Mouse (Mus musculus) liver, postnatal 0 days (tissue): Measurements from ENCODE around the gene Tnmd. TPM values are rescaled to one million over a fixed set of nuclear protein-coding genes. Genes with fewer than 3 reads are reported as not detected.

Source experiments
- ATAC-seq: fragments of 200-750 bp; cut with Nextera tagmentation; 2 replicates; pipeline ENCODE4 v1.8.0; 2017; ENCODE audit warnings: mild to moderate bottlenecking, moderate library complexity
- DNase-seq: peaks from one replicate; pipeline ENCODE4 v3.0.0-alpha.2; 2016
- H3K27ac ChIP-seq: fragments of 300-500 bp; sonication (generic); 2 replicates; pipeline ENCODE4 v1.5.1; 2014; ENCODE audit warnings: antibody characterized with exemption, moderate library complexity, mild to moderate bottlenecking, low read depth
- H3K27me3 ChIP-seq: fragments of 300-500 bp; sonication (generic); 2 replicates; pipeline ENCODE4 v1.6.1; 2014; ENCODE audit warnings: low read length, control low read depth, mixed read lengths; ENCODE audit not compliant: insufficient read depth
- H3K36me3 ChIP-seq: fragments of 300-500 bp; sonication (generic); replicated peaks from 2 replicates; pipeline ENCODE4 v1.6.1; 2014; ENCODE audit warnings: mild to moderate bottlenecking, control low read depth, low read length, moderate library complexity, mixed read lengths; ENCODE audit not compliant: insufficient read depth
- H3K4me1 ChIP-seq: fragments of 300-500 bp; sonication (generic); 2 replicates; pipeline ENCODE4 v1.6.1; 2014; ENCODE audit warnings: antibody characterized with exemption, mild to moderate bottlenecking, control low read depth; ENCODE audit not compliant: insufficient read depth
- H3K4me2 ChIP-seq: fragments of 300-500 bp; sonication (generic); 2 replicates; pipeline ENCODE4 v1.6.1; 2014; ENCODE audit warnings: low read depth, mild to moderate bottlenecking, low read length, moderate library complexity, mixed read lengths
- H3K4me3 ChIP-seq: fragments of 300-500 bp; sonication (generic); 2 replicates; pipeline ENCODE4 v1.5.1; 2014; ENCODE audit warnings: low read depth, low read length
- H3K9ac ChIP-seq: fragments of 300-500 bp; sonication (generic); replicated peaks from 2 replicates; pipeline ENCODE4 v1.6.1; 2014; ENCODE audit warnings: mild to moderate bottlenecking, moderate library complexity
- H3K9me3 ChIP-seq: fragments of 300-500 bp; sonication (generic); 2 replicates; pipeline ENCODE4 v1.6.1; 2016; ENCODE audit warnings: mild to moderate bottlenecking, control low read depth, low read length, mixed read lengths
- CTCF ChIP-seq: sonication (generic); IDR thresholded peaks from 2 replicates; pipeline ENCODE4 v1.5.1; 2016; ENCODE audit warnings: antibody characterized with exemption, low read depth
- EP300 ChIP-seq: IDR thresholded peaks from 2 replicates; pipeline ENCODE4 v1.6.1; 2016; ENCODE audit warnings: antibody characterized with exemption, low read depth, mild to moderate bottlenecking
- WGBS: fragments of 180-500 bp; shearing (Covaris S2); extraction: QIAGEN DNeasy Blood & Tissue Kit; methylation state at CpG from one replicate; pipeline ENCODE4 v1.1.7; 2014; ENCODE audit not compliant: insufficient replicate concordance; 5-methylcytosine and 5-hydroxymethylcytosine counted together
- polyA plus RNA-seq: library from polyadenylated mRNA; unstranded; fragments of >200 nt; fragmentation: Nextera tagmentation; extraction: Ambion mirVana; gene quantifications from 2 replicates; pipeline ENCODE4 v1.2.1, GENCODE M21; 2015

The Tnmd gene
- 0.08 TPM in 1 of 2 replicates, not detected in the other for polyA plus RNA-seq

GRCm38 (mm10) chrX:133850680-133851079 lies at the start of gene Tnmd:
Gene Tnmd, plus strand, starts transcription at chrX:133850980.
- H3K27ac ChIP-seq: no peak within 1 kb of the TSS
- no peak for TF ChIP-seq EP300
- TF ChIP-seq CTCF: no peak
- no peaks in the 10 kb centered on the region for H3K9me3 ChIP-seq
- DNase-seq (no peak), ATAC-seq (no peak)
- H3K9ac ChIP-seq: no peak within 1 kb of the TSS
- H3K27me3 ChIP-seq: no peaks in the 10 kb centered on the region; the same call in 1 of the 2 replicates
- no peaks in the 10 kb centered on the region for H3K36me3 ChIP-seq
- H3K4me2 ChIP-seq: no peak within 1 kb of the TSS
- no peak within 1 kb of the TSS for H3K4me3 ChIP-seq
- WGBS: 75% methylated on average over 5 of the region's 5 CpGs
- no peaks in the 10 kb centered on the region for H3K4me1 ChIP-seq

DNA sequence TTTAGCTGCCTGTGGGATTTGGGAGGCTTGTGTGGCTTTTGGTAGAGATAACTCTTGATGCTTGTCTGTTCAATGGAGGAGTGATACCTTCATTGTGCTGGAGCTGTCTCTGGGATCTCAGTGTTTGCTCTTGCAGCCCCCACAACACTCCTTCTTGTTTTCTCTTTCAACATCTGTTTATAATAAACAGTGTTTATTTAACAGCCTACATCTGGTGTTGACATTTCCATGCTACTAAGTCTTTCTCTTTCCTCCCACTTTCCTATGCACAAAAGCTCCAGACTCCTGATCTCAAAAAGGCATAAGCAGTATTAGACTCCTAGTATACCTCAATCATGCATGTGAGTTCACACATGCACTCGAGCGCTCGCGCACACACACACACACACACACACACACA lies 2.9 kb downstream of the Tnmd start:
- DNase-seq (no peak), ATAC-seq (no peak)
- no peak overlapping the region for H3K4me3 ChIP-seq
- H3K4me2 ChIP-seq: no peak overlapping the region
- H3K4me1 ChIP-seq: no peaks in the 10 kb centered on the region
- H3K27ac ChIP-seq: no peak overlapping the region
- TF ChIP-seq EP300: no peak
- TF ChIP-seq CTCF: no peak
- H3K36me3 ChIP-seq: no peaks in the 10 kb centered on the region
- no peaks in the 10 kb centered on the region for H3K9me3 ChIP-seq
- no peak overlapping the region for H3K9ac ChIP-seq
- WGBS: 91% methylated on average over 4 of the region's 4 CpGs
- H3K27me3 ChIP-seq: no peaks in the 10 kb centered on the region

DNA sequence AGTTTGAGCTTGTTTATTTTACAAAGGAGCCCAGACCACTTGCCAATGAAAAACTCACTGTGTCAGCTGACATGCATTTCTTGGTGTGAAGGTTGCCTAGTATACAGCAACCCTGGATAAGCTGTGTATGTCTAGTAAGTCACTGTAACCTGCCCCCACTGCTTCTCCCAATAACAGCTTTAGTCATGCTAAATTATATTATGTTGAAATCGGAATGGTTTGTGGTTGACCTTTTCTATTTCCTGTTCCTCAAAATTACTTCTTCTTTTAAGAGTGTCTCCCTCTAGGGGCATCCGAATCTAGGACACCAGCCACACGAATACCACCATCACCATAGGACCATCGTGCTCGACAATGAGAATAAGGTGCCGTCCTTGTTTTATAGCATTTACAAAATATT lies 19.0 kb downstream of the Tnmd start:
- ATAC-seq (no peak), DNase-seq (no peak)
- no peaks in the 10 kb centered on the region for H3K4me1 ChIP-seq
- H3K4me2 ChIP-seq: no peak overlapping the region
- no peak overlapping the region for H3K4me3 ChIP-seq
- H3K27me3 ChIP-seq: peaks cover 3% of the 10 kb centered on the region; the same call in 1 of the 2 replicates
- H3K36me3 ChIP-seq: no peaks in the 10 kb centered on the region
- no peak overlapping the region for H3K27ac ChIP-seq
- H3K9ac ChIP-seq: no peak overlapping the region
- 48% methylated on average over 6 of the region's 6 CpGs for WGBS
- TF ChIP-seq EP300: no peak
- TF ChIP-seq CTCF: 0 out of 2 replicates have a peak, but pooled peaks have one; percentile 7
- no peaks in the 10 kb centered on the region for H3K9me3 ChIP-seq

DNA sequence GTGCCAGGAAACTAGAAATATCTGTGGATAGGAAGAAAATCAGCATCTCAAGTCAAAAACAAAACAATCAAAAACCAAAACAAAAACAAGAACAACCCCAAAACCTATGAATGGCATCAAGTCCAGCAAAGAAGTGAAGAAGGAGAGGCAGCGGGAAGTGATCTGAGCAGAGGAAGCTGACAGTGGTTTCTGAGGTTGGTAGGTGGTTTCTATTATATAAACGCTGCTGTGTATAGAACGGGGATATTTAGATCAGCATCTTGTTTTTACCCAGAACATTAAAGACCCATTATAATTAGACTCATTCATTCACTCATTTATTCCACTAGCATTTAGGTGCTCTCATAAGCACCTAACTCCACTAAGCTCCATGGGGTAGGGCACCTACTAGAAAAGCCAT lies 36.5 kb downstream of the Tnmd start:
- H3K27ac ChIP-seq: no peak overlapping the region
- DNase-seq: no peak
- no peak for TF ChIP-seq EP300
- TF ChIP-seq CTCF: no peak
- no peak overlapping the region for H3K4me2 ChIP-seq
- H3K9me3 ChIP-seq: no peaks in the 10 kb centered on the region
- no peak for ATAC-seq
- H3K9ac ChIP-seq: no peak overlapping the region
- no peak overlapping the region for H3K4me3 ChIP-seq
- no peaks in the 10 kb centered on the region for H3K4me1 ChIP-seq
- H3K36me3 ChIP-seq: no peaks in the 10 kb centered on the region
- 48% methylated on average over 3 of the region's 3 CpGs for WGBS
- H3K27me3 ChIP-seq: no peaks in the 10 kb centered on the region

DNA sequence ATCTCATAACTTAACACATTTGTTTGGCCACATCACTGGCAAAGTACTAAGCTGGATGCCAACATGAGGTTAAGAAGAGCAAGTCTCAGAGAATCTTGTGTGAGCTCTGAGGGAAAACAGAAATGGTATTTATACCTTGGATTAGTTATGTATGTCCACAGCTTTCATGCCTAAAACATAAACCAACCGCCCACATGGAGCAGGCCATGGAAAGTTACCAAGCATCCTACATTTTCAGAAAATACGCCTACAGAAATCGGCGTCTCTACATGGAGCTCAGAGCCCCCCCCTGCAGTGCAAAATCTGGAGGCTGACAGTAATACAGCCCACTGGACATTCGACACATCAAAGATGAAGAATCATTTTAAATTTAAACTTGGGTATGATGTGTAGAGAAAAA lies 37.3 kb downstream of the Tnmd start:
- Histone ChIP-seq H3K4me3 (no peak overlapping the region), H3K9ac (no peak overlapping the region), H3K4me1 (no peaks in the 10 kb centered on the region), H3K9me3 (no peaks in the 10 kb centered on the region), H3K4me2 (no peak overlapping the region), H3K27me3 (no peaks in the 10 kb centered on the region), H3K36me3 (no peaks in the 10 kb centered on the region), H3K27ac (no peak overlapping the region)
- DNase-seq (no peak), ATAC-seq (no peak)
- WGBS: 79% methylated on average over 5 of the region's 5 CpGs
- TF ChIP-seq EP300 (no peak), CTCF (no peak)

- Histone ChIP-seq H3K9me3 (no peaks in the 10 kb centered on the region), H3K4me3 (peak within 1 kb of the TSS; percentile 47), H3K4me2 (peak within 1 kb of the TSS; percentile 72), H3K9ac (peak within 1 kb of the TSS; percentile 65), H3K4me1 (no peaks in the 10 kb centered on the region), H3K36me3 (no peaks in the 10 kb centered on the region), H3K27ac (no peak within 1 kb of the TSS), H3K27me3 (no peaks in the 10 kb centered on the region)
- 18% methylated on average over 33 of the region's 33 CpGs for WGBS
- no peak for TF ChIP-seq EP300
- TF ChIP-seq CTCF: peak; percentile 50
- peak; percentile 70 for ATAC-seq
- peak; percentile 58 for DNase-seq
Observed at GRCm38 (mm10) chrX:133898014-133898542, 47.3 kb downstream of the Tnmd start, which contains the start of gene Tspan6. Gene Tspan6, minus strand, starts transcription at chrX:133898429.

DNA sequence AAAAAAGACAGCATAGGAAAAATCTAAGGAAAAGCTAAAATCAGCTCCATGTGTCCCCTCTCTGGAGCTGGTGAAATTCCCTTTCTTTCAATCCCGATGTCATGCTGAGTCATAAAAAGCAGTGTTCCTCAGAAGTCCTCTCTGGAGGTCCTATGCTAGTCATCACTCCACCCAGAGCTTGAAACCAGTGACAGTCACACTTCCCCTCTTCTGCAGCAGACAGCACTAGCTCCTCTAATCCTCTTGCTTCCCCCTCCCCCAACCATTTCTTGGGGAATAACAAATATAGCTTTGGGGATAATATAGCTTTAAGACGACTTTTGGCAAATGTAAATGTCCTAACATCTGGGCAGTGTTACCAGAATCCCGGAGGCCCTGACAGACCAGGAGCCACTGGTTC lies 57.5 kb downstream of the Tnmd start, which contains the start of gene Srpx2:
Gene Srpx2, plus strand, starts transcription at position 166 of the 400 bp plus-strand sequence.
- no peak for TF ChIP-seq CTCF
- TF ChIP-seq EP300: no peak
- no peaks in the 10 kb centered on the region for H3K36me3 ChIP-seq
- no peaks in the 10 kb centered on the region for H3K27me3 ChIP-seq
- no peaks in the 10 kb centered on the region for H3K9me3 ChIP-seq
- H3K4me1 ChIP-seq: no peaks in the 10 kb centered on the region
- H3K9ac ChIP-seq: no peak within 1 kb of the TSS
- no peak within 1 kb of the TSS for H3K4me2 ChIP-seq
- no peak for ATAC-seq
- H3K27ac ChIP-seq: no peak within 1 kb of the TSS
- WGBS: 31% methylated on average over 3 of the region's 3 CpGs
- no peak for DNase-seq
- H3K4me3 ChIP-seq: no peak within 1 kb of the TSS
